Mouse (Mus musculus) CH12.LX (cell line): ENCODE measurements around the gene Rev3l. TPM values are rescaled to one million over a fixed set of nuclear protein-coding genes. Genes with fewer than 3 reads are reported as not detected.

Experiments
- DNase-seq: peaks from one replicate; pipeline ENCODE4 v3.0.0-alpha.2; 2013; ENCODE audit errors: extremely low read depth
- H3K27ac ChIP-seq: 2 replicates; pipeline ENCODE4 v1.5.1; 2012; ENCODE audit warnings: low read depth, mild to moderate bottlenecking, control low read depth, moderate library complexity; ENCODE audit not compliant: insufficient read depth
- H3K27me3 ChIP-seq: replicated peaks from 2 replicates; pipeline ENCODE3; 2012; ENCODE audit warnings: inconsistent platforms
- H3K36me3 ChIP-seq, 2 experiments: replicated peaks in 1 of 2; 2 replicates each; pipeline versions ENCODE3 to v1.6.1; 2012; ENCODE audit warnings: inconsistent platforms in 1 of 2, low read length in 1 of 2, mild to moderate bottlenecking in 1 of 2, mixed read lengths in 1 of 2, moderate library complexity in 1 of 2; ENCODE audit not compliant: control insufficient read depth in 1 of 2, insufficient read depth in 1 of 2
- H3K4me1 ChIP-seq, 2 experiments: 2 replicates each; pipeline ENCODE4 v1.6.1; 2012; ENCODE audit warnings: inconsistent platforms in 1 of 2, moderate library complexity in 1 of 2; ENCODE audit not compliant: insufficient read depth in 2 of 2, control insufficient read depth in 1 of 2
- H3K4me2 ChIP-seq: 2 replicates; pipeline ENCODE4 v1.6.1; 2012; ENCODE audit warnings: low read depth, mild to moderate bottlenecking, control low read depth; ENCODE audit not compliant: poor library complexity, insufficient read depth, severe bottlenecking
- H3K4me3 ChIP-seq, 3 experiments: fragments of 150-350 bp in 1 of 3; sonication (generic) in 1 of 3; replicated peaks in 1 of 3; 2 replicates each; pipeline versions ENCODE3 to v1.5.1; 2011 to 2012; ENCODE audit warnings: low read depth in 2 of 3, low read length in 2 of 3, mild to moderate bottlenecking in 2 of 3, moderate library complexity in 2 of 3, control low read depth in 1 of 3, improper control_type of control experiment in 1 of 3, inconsistent platforms in 1 of 3, mixed read lengths in 1 of 3; ENCODE audit not compliant: poor library complexity in 1 of 3
- H3K79me2 ChIP-seq: replicated peaks from 2 replicates; pipeline ENCODE4 v1.6.1; 2012; ENCODE audit warnings: mild to moderate bottlenecking, moderate library complexity; ENCODE audit not compliant: control insufficient read depth, poor library complexity, insufficient read depth, severe bottlenecking; ENCODE audit errors: extremely low read depth
- H3K9ac ChIP-seq: 2 replicates; pipeline ENCODE4 v1.6.1; 2012; ENCODE audit warnings: low read depth, mild to moderate bottlenecking, control low read depth, moderate library complexity; ENCODE audit not compliant: insufficient read depth
- H3K9me3 ChIP-seq: replicated peaks from 2 replicates; pipeline ENCODE3; 2012; ENCODE audit warnings: low read length, inconsistent platforms, mixed read lengths
- CHD1 ChIP-seq: IDR thresholded peaks from 2 replicates; pipeline ENCODE4 v1.6.1; 2012; ENCODE audit warnings: low read depth, low read length, improper control_type of control experiment, inconsistent platforms
- CTCF ChIP-seq, 2 experiments: IDR thresholded peaks in 1 of 2; conservative IDR thresholded peaks in 1 of 2; 2 replicates each; pipeline ENCODE4 v1.5.1; 2011 to 2012; ENCODE audit warnings: low read depth in 2 of 2, low read length in 2 of 2, improper control_type of control experiment in 1 of 2, inconsistent platforms in 1 of 2, mild to moderate bottlenecking in 1 of 2, moderate library complexity in 1 of 2
- ELF1 ChIP-seq: IDR thresholded peaks from 2 replicates; pipeline ENCODE4 v1.6.1; 2014; ENCODE audit warnings: low read depth, mild to moderate bottlenecking, inconsistent platforms, low read length, improper control_type of control experiment
- ETS1 ChIP-seq: conservative IDR thresholded peaks from 2 replicates; pipeline ENCODE4 v1.6.1; 2012; ENCODE audit warnings: low read depth, mild to moderate bottlenecking, inconsistent platforms, low read length, improper control_type of control experiment, moderate library complexity
- MAX ChIP-seq: IDR thresholded peaks from 2 replicates; pipeline ENCODE4 v1.6.1; 2011; ENCODE audit warnings: low read length, improper control_type of control experiment
- MYC ChIP-seq: IDR thresholded peaks from 2 replicates; pipeline ENCODE4 v1.6.1; 2011; ENCODE audit warnings: low read depth, mild to moderate bottlenecking, improper control_type of control experiment, low read length
- RAD21 ChIP-seq: IDR thresholded peaks from 2 replicates; pipeline ENCODE4 v1.6.1; 2011; ENCODE audit warnings: low read depth, mild to moderate bottlenecking, low read length, improper control_type of control experiment, moderate library complexity
- SMC3 ChIP-seq: IDR thresholded peaks from 2 replicates; pipeline ENCODE4 v1.6.1; 2011; ENCODE audit warnings: low read depth, low read length, improper control_type of control experiment
- UBTF ChIP-seq: IDR thresholded peaks from 2 replicates; pipeline ENCODE4 v1.6.1; 2012; ENCODE audit warnings: low read depth, mild to moderate bottlenecking, inconsistent platforms, low read length, improper control_type of control experiment, moderate library complexity
- ZNF384 ChIP-seq: IDR thresholded peaks from 2 replicates; pipeline ENCODE4 v1.6.1; 2012; ENCODE audit warnings: low read depth, low read length, improper control_type of control experiment, inconsistent platforms
- dilution Hi-C: fragments of 300-500 bp; cut with MboI; formaldehyde crosslinking; loops from 2 replicates; pipeline ENCODE4 v1.14.3; 2020; ENCODE audit warnings: low sequenced_read_pairs; ENCODE audit not compliant: extremely low pct_unique_long_range_greater_than_20kb, extremely low pct_ligation_motif_present
- in situ Hi-C: fragments of 300-500 bp; cut with MboI; formaldehyde crosslinking; loops from 3 replicates; pipeline ENCODE4 v1.14.3; 2019; ENCODE audit warnings: low sequenced_read_pairs, low pct_ligation_motif_present, low pct_unique_long_range_greater_than_20kb, mixed read lengths
- polyA plus RNA-seq: library from polyadenylated mRNA; unstranded; fragments of >175 nt; gene quantifications from 2 replicates; pipeline ENCODE4 v1.2.1, GENCODE M21; 2012; ENCODE audit warnings: low read depth; ENCODE audit not compliant: insufficient read length
- total RNA-seq, 2 experiments: library from RNA; depleted of rRNA; stranded (reverse); fragments of 300-350 nt in 1 of 2; fragments of >200 nt in 1 of 2; gene quantifications; 2 replicates each; pipeline ENCODE4 v1.2.3; 2012 to 2014

Rev3l gene
- total and polyA plus RNA-seq, 3 experiments = 11.0 to 18.0 (median 13.9) TPM

GRCm38 (mm10) chr10:39793295-39793694 is 61.4 kb downstream of the Rev3l start:
- Histone ChIP-seq H3K27me3 (no peaks in the 10 kb centered on the region), H3K4me2 (no peak overlapping the region), H3K79me2 (no peaks in the 10 kb centered on the region), H3K9ac (no peak overlapping the region), H3K4me3 (no peak overlapping the region), H3K9me3 (no peaks in the 10 kb centered on the region), H3K4me1 (no peaks in the 10 kb centered on the region), H3K27ac (no peak overlapping the region), H3K36me3 (peaks cover 9 to 31% of the 10 kb centered on the region in 2 experiments)
- DNase-seq = no peak
- no peak for TF ChIP-seq ZNF384
- dilution Hi-C loops = no loop called here
- in situ Hi-C loops = no loop called here

GRCm38 (mm10) chr10:39811507-39811906 is 79.6 kb downstream of the Rev3l start:
- peaks cover 19 to 57% of the 10 kb centered on the region in 2 experiments for H3K36me3 ChIP-seq

GRCm38 (mm10) chr10:39842621-39843020 is 110.7 kb downstream of the Rev3l start:
- TF ChIP-seq CHD1 (no peak), UBTF (no peak)
- in situ Hi-C loops (no loop called here), dilution Hi-C loops (no loop called here)
- H3K4me2 ChIP-seq = no peak overlapping the region
- H3K9ac ChIP-seq = no peak overlapping the region
- peaks cover 25 to 54% of the 10 kb centered on the region in 2 experiments for H3K36me3 ChIP-seq
- no peak overlapping the region for H3K27ac ChIP-seq
- no peak overlapping the region for H3K4me3 ChIP-seq
- H3K9me3 ChIP-seq = no peaks in the 10 kb centered on the region
- no peaks in the 10 kb centered on the region for H3K79me2 ChIP-seq
- H3K27me3 ChIP-seq = no peaks in the 10 kb centered on the region
- DNase-seq = no peak
- H3K4me1 ChIP-seq = no peaks in the 10 kb centered on the region

More at GRCm38 (mm10) chr10:39811507-39811906, 79.6 kb downstream of the Rev3l start:
- Histone ChIP-seq H3K4me1 (no peaks in the 10 kb centered on the region), H3K9me3 (no peaks in the 10 kb centered on the region), H3K27ac (no peak overlapping the region), H3K27me3 (no peaks in the 10 kb centered on the region), H3K79me2 (no peaks in the 10 kb centered on the region), H3K4me3 (no peak overlapping the region), H3K9ac (no peak overlapping the region), H3K4me2 (no peak overlapping the region)
- in situ Hi-C loops (no loop called here), dilution Hi-C loops (no loop called here)
- DNase-seq = peak; percentile 58
- peak; percentile 55; the same call in 1 of the 2 replicates for TF ChIP-seq MAX
- TF ChIP-seq RAD21 = peak; percentile 56
- TF ChIP-seq MYC = peak; percentile 85
- TF ChIP-seq CTCF (conservative IDR thresholded peaks at IDR 0.05 in 1 of 2, IDR thresholded peaks at IDR 0.05 in 1 of 2; ENCODE audit: low read depth in 2 of 2, low read length in 2 of 2) = peak; percentile 74 to 75
- no peak for TF ChIP-seq ELF1
- TF ChIP-seq ETS1 = no peak
- TF ChIP-seq SMC3 = peak; percentile 55
